Mouse (Mus musculus) G1E (cell line): ENCODE data around the gene Pitpnm1.

ENCODE experiments used
- CTCF ChIP-seq: IDR thresholded peaks from 2 replicates; pipeline ENCODE4 v1.5.1; 2012; ENCODE audit warnings: low read depth, low read length, inconsistent platforms, mixed read lengths
- GATA1 ChIP-seq: IDR thresholded peaks from 2 replicates; pipeline ENCODE4 v1.6.1; 2012; ENCODE audit warnings: borderline replicate concordance, low read length, inconsistent platforms, mixed read lengths
- GATA2 ChIP-seq: IDR thresholded peaks from 2 replicates; pipeline ENCODE4 v1.6.1; 2012; ENCODE audit warnings: low read depth, low read length, inconsistent platforms, borderline replicate concordance
- POLR2AphosphoS5 ChIP-seq: IDR thresholded peaks from 2 replicates; pipeline ENCODE4 v1.6.1; 2012; ENCODE audit warnings: low read depth, low read length, inconsistent platforms; ENCODE audit not compliant: insufficient replicate concordance
- TAL1 ChIP-seq: conservative IDR thresholded peaks from 2 replicates; pipeline ENCODE4 v1.6.1; 2012; ENCODE audit warnings: low read depth, low read length, inconsistent platforms, mixed read lengths

DNA sequence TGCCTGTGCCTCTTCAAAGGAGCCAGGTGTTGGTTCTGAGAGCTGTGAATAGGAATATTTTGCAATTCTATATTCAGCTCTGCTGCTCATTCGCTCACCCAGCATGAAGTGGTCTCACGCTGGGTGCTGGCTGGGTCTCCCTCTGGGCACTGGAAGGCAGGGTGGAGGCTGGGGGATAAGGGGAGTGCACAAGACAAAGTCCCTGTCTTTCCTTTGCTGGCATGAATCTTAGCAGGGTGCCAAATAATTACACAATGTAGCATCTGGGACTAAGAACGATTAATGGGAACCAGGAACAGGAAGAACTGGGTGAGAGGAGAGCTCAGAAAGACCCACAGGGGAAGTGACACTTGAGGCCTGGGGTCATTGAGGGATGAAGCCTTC, 47.2 kb downstream of the Pitpnm1 start:
- TF ChIP-seq CTCF (no peak), TAL1 (no peak), GATA1 (no peak), POLR2AphosphoS5 (no peak), GATA2 (no peak)
